Mouse (Mus musculus) heart, embryonic 13.5 days (tissue): ENCODE results near the gene Ttbk1. TPM values are rescaled to one million over a fixed set of nuclear protein-coding genes. Genes with fewer than 3 reads are reported as not detected.

Experiments
- ATAC-seq: fragments of 200-750 bp; cut with Nextera tagmentation; 2 replicates; pipeline ENCODE4 v1.8.0; 2017; ENCODE audit warnings: moderate TSS enrichment; ENCODE audit not compliant: insufficient number of reproducible peaks, low FRiP score, low TSS enrichment; ENCODE audit errors: extremely low read depth
- H3K27ac ChIP-seq: fragments of 300-500 bp; sonication (generic); replicated peaks from 2 replicates; pipeline ENCODE4 v1.5.1; 2015; ENCODE audit warnings: moderate library complexity, mild to moderate bottlenecking, inconsistent platforms
- H3K27me3 ChIP-seq: fragments of 300-500 bp; sonication (generic); replicated peaks from 2 replicates; pipeline ENCODE4 v1.6.1; 2015; ENCODE audit warnings: mild to moderate bottlenecking, inconsistent platforms
- H3K36me3 ChIP-seq: fragments of 300-500 bp; sonication (generic); 2 replicates; pipeline ENCODE4 v1.6.1; 2015; ENCODE audit warnings: mild to moderate bottlenecking, inconsistent platforms
- H3K4me1 ChIP-seq: fragments of 300-500 bp; sonication (generic); 2 replicates; pipeline ENCODE4 v1.6.1; 2015; ENCODE audit warnings: inconsistent platforms
- H3K4me2 ChIP-seq: fragments of 300-500 bp; sonication (generic); 2 replicates; pipeline ENCODE4 v1.6.1; 2015; ENCODE audit warnings: inconsistent platforms, mild to moderate bottlenecking, moderate library complexity
- H3K4me3 ChIP-seq: fragments of 300-500 bp; sonication (generic); 2 replicates; pipeline ENCODE4 v1.5.1; 2015; ENCODE audit warnings: moderate library complexity, mild to moderate bottlenecking, inconsistent platforms
- H3K9ac ChIP-seq: fragments of 300-500 bp; sonication (generic); 2 replicates; pipeline ENCODE4 v1.6.1; 2015; ENCODE audit warnings: inconsistent platforms, mild to moderate bottlenecking, moderate library complexity
- H3K9me3 ChIP-seq: fragments of 300-500 bp; sonication (generic); 2 replicates; pipeline ENCODE4 v1.6.1; 2016; ENCODE audit warnings: inconsistent platforms
- WGBS: fragments of 180-500 bp; shearing (Covaris S2); methylation state at CpG from one replicate; pipeline ENCODE4 v1.1.7; 2015; ENCODE audit warnings: mixed read lengths; 5-methylcytosine and 5-hydroxymethylcytosine counted together
- polyA plus RNA-seq: library from polyadenylated mRNA; unstranded; fragments of >200 nt; fragmentation: Nextera tagmentation; extraction: Ambion mirVana; gene quantifications from 2 replicates; pipeline ENCODE4 v1.2.1, GENCODE M21; 2015

The Ttbk1 gene
- polyA plus RNA-seq = 0.10 and 0.12 TPM in 2 replicates

DNA sequence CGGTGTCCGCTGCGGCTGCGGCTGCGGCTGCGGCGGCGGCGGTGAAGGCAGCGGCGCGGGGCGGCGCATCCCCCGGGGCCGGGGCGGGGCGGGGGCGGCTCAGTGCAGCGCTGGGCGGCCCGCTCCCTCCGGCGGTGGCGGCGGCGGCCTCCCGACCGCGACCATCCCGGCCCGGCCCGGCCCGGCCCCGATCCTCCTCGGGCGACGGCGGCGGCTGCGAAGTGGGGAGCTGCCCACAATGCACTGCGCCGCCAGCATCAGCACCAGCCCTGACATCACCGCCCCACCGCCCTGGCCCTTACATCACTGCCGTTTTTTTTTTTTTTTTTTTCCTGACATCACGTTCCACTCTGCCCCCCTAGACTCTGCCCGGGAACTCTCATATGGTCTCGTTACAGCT is at the start of gene Ttbk1:
Ttbk1 (minus strand) TSS at position 245 of the 400 bp plus-strand sequence.
- H3K4me3 ChIP-seq = peak within 1 kb of the TSS; percentile 50
- peaks cover 84% of the 10 kb centered on the region for H3K27me3 ChIP-seq
- no peak for ATAC-seq
- H3K9ac ChIP-seq = peak within 1 kb of the TSS; percentile 69
- peak within 1 kb of the TSS; percentile 73 for H3K4me2 ChIP-seq
- no peak within 1 kb of the TSS for H3K27ac ChIP-seq
- no peaks in the 10 kb centered on the region for H3K9me3 ChIP-seq
- H3K36me3 ChIP-seq = no peaks in the 10 kb centered on the region
- 2% methylated on average over 15 of the region's 49 CpGs for WGBS
- peaks cover 14% of the 10 kb centered on the region for H3K4me1 ChIP-seq

DNA sequence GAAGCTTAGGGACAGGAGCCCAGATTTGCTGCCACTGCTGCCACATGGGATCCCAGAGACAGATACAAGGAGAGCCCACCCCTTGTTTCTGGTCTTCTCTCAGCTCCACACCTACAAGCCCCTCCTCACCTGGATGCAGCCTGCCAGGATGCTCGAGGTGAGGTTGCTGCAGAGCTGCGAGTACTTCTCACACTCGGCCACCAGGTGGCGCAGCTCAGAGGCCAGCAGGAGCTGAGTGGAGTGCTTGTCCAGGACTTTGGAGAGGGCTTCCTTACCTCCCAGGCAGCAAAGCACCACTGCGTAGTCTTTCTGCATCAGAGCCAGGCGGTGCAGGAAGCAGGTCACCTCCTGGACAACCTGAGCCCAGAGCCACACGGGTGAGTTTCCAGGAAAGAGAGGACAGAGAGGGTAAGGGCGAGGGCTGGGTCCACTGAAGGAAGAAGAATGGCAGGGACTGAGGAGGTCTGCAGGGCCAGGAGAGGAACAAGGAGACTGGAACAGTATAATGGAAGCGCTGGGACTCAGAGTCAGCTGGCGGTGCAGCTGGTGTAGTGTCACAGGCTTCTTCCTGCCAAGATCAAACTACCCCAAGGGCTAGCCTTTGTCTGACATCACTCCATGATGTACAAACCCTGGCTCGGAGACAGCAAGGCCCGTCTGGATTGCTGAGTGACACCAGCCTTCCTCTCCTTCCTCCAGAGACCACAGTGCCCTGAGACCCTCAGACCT is 38.3 kb upstream of the Ttbk1 start:
- Histone ChIP-seq H3K36me3 (peaks cover 24% of the 10 kb centered on the region; the same call in 1 of the 2 replicates), H3K9me3 (no peaks in the 10 kb centered on the region), H3K27ac (no peak overlapping the region), H3K9ac (no peak overlapping the region), H3K27me3 (peaks cover 34% of the 10 kb centered on the region), H3K4me2 (no peak overlapping the region), H3K4me3 (no peak overlapping the region), H3K4me1 (peaks cover 8% of the 10 kb centered on the region)
- WGBS = 41% methylated on average over 12 of the region's 12 CpGs
- no peak for ATAC-seq

DNA sequence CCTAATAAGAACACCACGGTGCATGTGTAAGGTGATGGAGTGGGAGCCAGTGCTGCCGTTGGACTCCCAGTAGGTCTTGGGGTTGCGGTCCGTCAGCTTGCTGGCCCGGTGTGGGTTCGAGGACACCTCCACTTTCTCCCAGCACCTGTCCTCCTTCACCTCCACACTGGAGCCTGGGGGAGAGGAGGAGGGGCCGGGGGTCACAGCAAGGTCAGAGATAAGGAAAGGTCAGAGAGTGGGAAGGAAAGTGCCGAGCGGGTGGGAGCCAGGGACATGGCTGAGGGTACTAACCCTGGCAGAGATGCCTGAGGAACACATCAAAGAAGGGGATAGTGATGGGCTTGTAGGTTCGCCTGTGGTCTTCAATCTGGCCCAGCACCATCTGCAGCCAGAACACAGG is 37.6 kb upstream of the Ttbk1 start:
- peaks cover 24% of the 10 kb centered on the region; the same call in 1 of the 2 replicates for H3K36me3 ChIP-seq
- peaks cover 15% of the 10 kb centered on the region for H3K4me1 ChIP-seq
- no peak overlapping the region for H3K4me2 ChIP-seq
- H3K9ac ChIP-seq = no peak overlapping the region
- no peak overlapping the region for H3K4me3 ChIP-seq
- no peak for ATAC-seq
- H3K27me3 ChIP-seq = peaks cover 37% of the 10 kb centered on the region
- 71% methylated on average over 10 of the region's 10 CpGs for WGBS
- H3K9me3 ChIP-seq = no peaks in the 10 kb centered on the region
- no peak overlapping the region for H3K27ac ChIP-seq

DNA sequence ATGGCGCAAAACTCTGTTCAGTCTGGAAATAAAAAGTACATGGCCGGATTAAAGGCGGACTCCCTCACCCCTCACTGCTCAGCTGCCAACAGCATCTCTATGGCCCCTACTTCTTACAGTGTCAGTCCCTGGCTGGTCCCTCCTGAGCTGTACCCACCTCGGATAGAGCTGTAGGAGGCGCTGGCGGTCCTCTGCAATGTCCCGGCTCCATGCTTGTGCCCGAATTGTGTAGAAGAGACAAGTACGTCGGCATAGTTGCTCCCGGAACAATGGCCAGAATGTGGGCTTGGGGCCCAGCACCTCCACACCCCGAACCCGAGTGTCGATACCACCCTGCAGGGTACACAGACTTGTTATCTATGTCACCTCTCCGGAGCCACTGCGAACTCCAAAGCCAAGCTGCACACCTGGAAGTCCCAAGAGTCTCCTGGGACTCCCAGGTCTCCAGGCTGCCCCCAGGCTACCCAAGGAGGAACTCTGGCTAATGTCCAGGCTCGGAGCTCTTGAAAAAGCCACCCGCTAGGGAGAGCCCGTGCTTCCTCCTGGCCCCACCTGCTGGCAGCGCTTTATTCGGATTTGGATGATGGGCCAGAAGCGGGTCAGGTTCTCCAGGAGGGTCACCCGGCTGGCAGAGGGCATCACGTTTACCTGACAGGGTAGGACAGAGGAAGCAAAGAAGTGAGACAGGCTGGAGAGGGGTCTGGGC is 34.6 kb upstream of the Ttbk1 start:
- peaks cover 20% of the 10 kb centered on the region for H3K4me1 ChIP-seq
- H3K36me3 ChIP-seq = peaks cover 11% of the 10 kb centered on the region; the same call in 1 of the 2 replicates
- 0 out of 2 replicates have a peak overlapping the region, but pooled peaks have one; percentile 6 for H3K4me3 ChIP-seq
- 45% methylated on average over 24 of the region's 24 CpGs for WGBS
- H3K4me2 ChIP-seq = no peak overlapping the region
- ATAC-seq = no peak
- H3K27me3 ChIP-seq = peaks cover 45% of the 10 kb centered on the region
- no peaks in the 10 kb centered on the region for H3K9me3 ChIP-seq
- no peak overlapping the region for H3K27ac ChIP-seq
- H3K9ac ChIP-seq = no peak overlapping the region

DNA sequence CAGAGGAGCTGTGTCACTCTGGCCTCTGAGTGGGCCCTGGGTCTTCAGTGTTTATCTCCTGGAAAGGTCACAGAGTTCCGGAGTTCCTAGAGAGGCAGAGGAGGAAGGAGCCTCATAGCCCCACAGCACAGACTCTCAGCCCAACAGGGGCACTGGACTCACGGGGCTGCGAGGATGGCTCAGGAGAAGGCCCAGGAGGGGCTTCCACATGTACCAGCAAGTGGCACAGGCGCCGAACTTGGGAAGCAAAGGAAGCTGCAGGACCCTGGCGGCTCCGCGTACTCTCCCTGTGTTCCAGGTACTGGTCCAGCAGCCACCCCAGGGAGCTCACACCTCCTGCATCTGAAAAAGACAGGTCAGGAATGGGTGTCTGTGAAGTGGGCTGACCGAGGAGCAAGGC is 33.7 kb upstream of the Ttbk1 start:
- WGBS = 55% methylated on average over 9 of the region's 9 CpGs
- H3K36me3 ChIP-seq = peaks cover 10% of the 10 kb centered on the region; the same call in 1 of the 2 replicates
- H3K27me3 ChIP-seq = peaks cover 45% of the 10 kb centered on the region
- H3K9me3 ChIP-seq = no peaks in the 10 kb centered on the region
- H3K4me2 ChIP-seq = peak overlapping the region; percentile 66
- H3K27ac ChIP-seq = no peak overlapping the region
- peak overlapping the region; percentile 41 for H3K4me3 ChIP-seq
- peaks cover 20% of the 10 kb centered on the region for H3K4me1 ChIP-seq
- peak overlapping the region; percentile 73 for H3K9ac ChIP-seq
- ATAC-seq = no peak

DNA sequence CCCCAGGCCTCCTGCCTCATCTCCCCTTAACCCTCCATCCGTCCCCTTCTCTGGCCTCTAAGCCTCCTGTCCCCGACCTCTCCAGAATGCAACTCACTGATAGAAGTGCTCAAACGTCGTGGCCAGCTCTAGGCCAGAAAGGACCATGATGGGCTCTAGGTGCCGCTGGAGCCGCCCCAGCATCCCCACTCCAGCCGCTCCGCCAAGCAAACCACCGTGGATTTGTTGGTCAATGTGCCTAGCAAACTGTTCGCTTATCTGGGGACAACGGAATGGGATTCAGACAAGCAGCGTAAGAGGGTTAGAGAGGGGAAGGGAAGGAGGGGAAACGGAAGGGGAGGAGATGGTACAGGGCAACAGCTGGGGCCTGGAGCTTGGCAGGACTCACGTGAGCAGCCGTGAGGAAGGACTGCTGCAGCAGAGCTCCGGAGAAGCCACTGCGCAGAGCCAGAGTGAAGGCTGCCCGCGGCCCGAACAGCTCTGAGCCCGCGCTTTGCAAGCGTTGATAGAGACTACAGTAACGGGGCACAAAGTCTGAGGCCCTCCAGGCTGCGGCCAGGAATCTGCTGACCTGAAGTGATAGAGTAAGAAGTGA is 33.0 kb upstream of the Ttbk1 start:
- Histone ChIP-seq H3K4me2 (peak overlapping the region; percentile 66), H3K9ac (peak overlapping the region; percentile 73), H3K4me3 (peak overlapping the region; percentile 41), H3K27me3 (peaks cover 45% of the 10 kb centered on the region), H3K27ac (no peak overlapping the region), H3K36me3 (peaks cover 7% of the 10 kb centered on the region; the same call in 1 of the 2 replicates), H3K4me1 (peaks cover 20% of the 10 kb centered on the region), H3K9me3 (no peaks in the 10 kb centered on the region)
- ATAC-seq = no peak
- 16% methylated on average over 25 of the region's 25 CpGs for WGBS

DNA sequence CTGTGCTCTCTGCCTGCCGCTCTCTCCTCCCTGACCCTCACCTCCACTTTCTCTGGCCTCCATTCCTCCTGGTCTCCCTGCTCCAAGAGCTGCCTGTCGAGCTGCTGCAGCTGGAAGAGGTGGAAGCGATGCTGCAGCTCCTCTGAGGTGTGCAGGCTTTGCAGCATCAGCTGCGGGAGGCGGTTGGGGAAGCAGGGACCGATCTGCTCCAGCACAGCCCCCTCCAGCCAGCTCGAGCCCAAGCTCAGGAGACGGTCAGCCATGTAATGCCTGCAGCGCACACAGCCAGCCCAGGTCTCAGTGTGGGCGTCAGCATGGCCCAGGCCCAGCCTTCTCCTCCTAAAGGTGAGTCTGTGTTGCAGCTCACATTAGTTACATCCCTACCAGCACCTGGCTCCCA is 32.5 kb upstream of the Ttbk1 start:
- Histone ChIP-seq H3K27ac (no peak overlapping the region), H3K36me3 (peaks cover 7% of the 10 kb centered on the region; the same call in 1 of the 2 replicates), H3K4me1 (peaks cover 20% of the 10 kb centered on the region), H3K9me3 (no peaks in the 10 kb centered on the region), H3K4me2 (peak overlapping the region; percentile 66), H3K27me3 (peaks cover 40% of the 10 kb centered on the region), H3K9ac (peak overlapping the region; percentile 73; the same call in 1 of the 2 replicates), H3K4me3 (peak overlapping the region; percentile 41)
- WGBS = 49% methylated on average over 10 of the region's 10 CpGs
- ATAC-seq = no peak

DNA sequence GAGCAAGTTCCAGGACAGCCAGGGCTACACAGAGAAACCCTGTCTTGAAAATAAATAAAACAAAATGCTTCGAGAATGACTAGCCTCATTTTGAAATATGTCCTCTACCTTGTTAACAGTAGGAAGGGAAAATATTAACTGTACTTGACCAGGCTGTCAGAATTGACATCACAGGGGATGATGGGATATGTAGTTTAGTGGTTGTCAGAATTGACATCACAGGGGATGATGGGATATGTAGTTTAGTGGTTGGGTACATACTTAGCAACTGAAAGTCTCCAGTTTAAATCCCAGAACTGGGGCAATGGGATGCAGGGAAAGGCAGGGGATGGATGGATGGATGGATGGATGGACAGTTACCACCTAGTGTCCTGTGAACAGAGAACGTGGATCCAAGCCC is 25.9 kb upstream of the Ttbk1 start:
- Histone ChIP-seq H3K9me3 (no peaks in the 10 kb centered on the region), H3K36me3 (peaks cover 6% of the 10 kb centered on the region; the same call in 1 of the 2 replicates), H3K27ac (no peak overlapping the region), H3K4me3 (no peak overlapping the region), H3K9ac (no peak overlapping the region), H3K27me3 (no peaks in the 10 kb centered on the region), H3K4me1 (no peaks in the 10 kb centered on the region), H3K4me2 (no peak overlapping the region)
- ATAC-seq = no peak
- 55% methylated on average over 2 of the region's 2 CpGs for WGBS

DNA sequence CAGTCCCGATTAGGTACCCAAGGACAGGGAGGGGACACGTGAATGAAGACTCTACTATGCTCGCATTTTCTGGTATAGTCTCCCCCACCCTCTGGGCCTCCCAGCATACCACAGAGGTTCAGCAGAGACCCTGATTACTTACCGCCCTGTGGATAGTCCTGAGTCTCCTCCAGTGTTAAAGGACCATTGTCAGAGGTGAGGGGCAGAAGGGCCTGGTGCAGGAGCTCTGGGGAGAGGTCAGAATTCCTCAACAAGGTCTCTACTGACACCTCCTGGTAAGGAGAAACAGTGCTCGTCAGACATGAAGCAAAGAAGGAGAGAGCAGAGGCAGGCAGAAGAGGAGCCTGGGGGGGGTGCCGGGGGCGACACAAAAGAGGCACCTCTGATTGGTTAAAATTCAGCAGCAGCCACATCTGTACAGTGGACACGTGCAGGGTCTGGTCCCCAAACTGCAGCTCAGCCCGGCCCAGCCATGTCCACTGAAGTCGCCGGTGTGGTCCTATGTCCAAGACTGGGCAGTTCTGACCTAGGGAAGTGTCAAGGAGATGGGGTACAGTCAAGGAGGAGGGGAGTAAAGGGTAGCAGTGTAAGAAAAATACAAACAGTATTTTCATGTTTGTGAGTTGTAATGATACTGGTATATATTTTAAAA is 23.7 kb upstream of the Ttbk1 start:
- Histone ChIP-seq H3K36me3 (0 out of 2 replicates have a peak, but pooled peaks cover 2% of the 10 kb centered on the region), H3K27me3 (no peaks in the 10 kb centered on the region), H3K4me3 (no peak overlapping the region), H3K9ac (no peak overlapping the region), H3K4me1 (no peaks in the 10 kb centered on the region), H3K27ac (no peak overlapping the region), H3K9me3 (no peaks in the 10 kb centered on the region), H3K4me2 (no peak overlapping the region)
- WGBS = 46% methylated on average over 11 of the region's 11 CpGs
- no peak for ATAC-seq

DNA sequence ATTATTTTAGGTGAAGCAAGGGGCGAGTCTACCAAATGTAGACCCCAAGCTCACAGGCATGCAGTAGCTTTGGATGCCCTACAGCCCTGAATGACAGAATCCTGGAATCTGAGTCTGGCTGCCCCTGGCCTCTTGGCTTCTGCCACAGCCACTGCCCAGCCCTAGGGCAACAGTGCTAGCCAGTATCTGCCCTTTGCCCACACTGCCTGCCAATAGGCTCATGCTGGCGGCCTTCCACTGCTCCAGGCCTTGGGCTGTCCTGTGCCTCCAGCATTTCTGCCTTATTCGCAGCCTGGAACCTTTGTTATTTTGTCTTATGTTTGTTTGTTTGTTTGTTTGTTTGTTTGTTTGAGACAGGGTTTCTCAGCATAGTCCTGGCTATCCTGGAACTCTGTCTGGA is 18.1 kb upstream of the Ttbk1 start:
- H3K36me3 ChIP-seq = peaks cover 5% of the 10 kb centered on the region
- ATAC-seq = no peak
- H3K9ac ChIP-seq = no peak overlapping the region
- H3K4me1 ChIP-seq = no peaks in the 10 kb centered on the region
- H3K4me3 ChIP-seq = no peak overlapping the region
- 80% methylated on average over 3 of the region's 3 CpGs for WGBS
- H3K27ac ChIP-seq = no peak overlapping the region
- H3K27me3 ChIP-seq = 0 out of 2 replicates have a peak, but pooled peaks cover 3% of the 10 kb centered on the region
- no peak overlapping the region for H3K4me2 ChIP-seq
- no peaks in the 10 kb centered on the region for H3K9me3 ChIP-seq
